In the genomic region with DNA sequence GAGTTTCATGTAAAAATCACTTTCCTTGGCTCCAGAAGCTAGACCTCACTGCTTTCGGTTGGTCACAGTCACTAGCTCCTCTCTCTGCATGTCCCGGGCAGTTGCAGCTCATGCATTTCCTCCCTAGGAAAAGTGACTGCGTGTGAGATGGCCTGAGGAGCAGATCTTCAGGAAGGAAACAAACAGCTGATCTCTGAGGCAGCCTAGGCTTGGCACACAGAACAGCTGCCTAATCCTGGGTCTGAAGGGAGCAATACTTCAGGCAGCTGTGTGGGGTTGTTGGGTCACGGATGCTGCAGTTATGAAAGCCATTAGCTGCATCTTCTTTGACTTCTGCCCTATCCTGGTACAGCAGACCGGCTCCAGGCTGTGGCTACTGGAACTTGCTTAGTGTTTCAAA, we compare ENCODE assay signal across 15 mouse cellular contexts.
DNase-seq lines count a peak whose midpoint lies in the region; ATAC-seq and TF ChIP-seq lines count a peak whose summit lies in the region.
"Had no signal": no experiment of that assay in that cellular context is flagged by ENCODE, and none has a peak within 500 bp of the region (broad histone marks: within the 10 kb centered on the region; RNA-seq: fewer than 3 reads in every experiment).

No protein-coding gene starts in this region.

- peaks cover 3% of the 10 kb centered on the region for H3K4me1 ChIP-seq in heart, adult 2 months (ENCODE audit: control insufficient read depth, insufficient read depth, low read length)
- peaks cover 76% of the 10 kb centered on the region for H3K4me1 ChIP-seq in liver, embryonic 12.5 days
- no peaks in the 10 kb centered on the region for H3K4me1 ChIP-seq in embryonic facial prominence, embryonic 15.5 days
- H3K4me1 ChIP-seq: embryonic facial prominence, embryonic 13.5 days; hindbrain, embryonic 12.5 days had no signal

- ATAC-seq in liver, embryonic 12.5 days: no peak
- ATAC-seq in embryonic facial prominence, embryonic 15.5 days (ENCODE audit: insufficient number of reproducible peaks, low FRiP score, low TSS enrichment, low read depth): peak; percentile 70; the same call in 1 of the 2 replicates
- ATAC-seq: intestine, embryonic 16.5 days had no signal

- H3ac ChIP-seq in myocyte (ENCODE audit: control insufficient read depth, insufficient read length): no peak overlapping the region

- H3K4me3 ChIP-seq in heart, adult 2 months: no peak overlapping the region
- H3K4me3 ChIP-seq in liver, embryonic 12.5 days: no peak overlapping the region
- no peak overlapping the region for H3K4me3 ChIP-seq in embryonic facial prominence, embryonic 15.5 days (replicated peaks)
- H3K4me3 ChIP-seq in myocyte: no peak overlapping the region
- H3K4me3 ChIP-seq: embryonic facial prominence, embryonic 13.5 days; hindbrain, embryonic 12.5 days; neural tube, embryonic 13.5 days had no signal

- no peak for TF ChIP-seq POLR2A in heart, adult 2 months (IDR thresholded peaks at IDR 0.05; ENCODE audit: insufficient read depth, low read depth, low read length)
- no peak for TF ChIP-seq POLR2A in myocyte (IDR thresholded peaks at IDR 0.05; ENCODE audit: insufficient read length, low read depth)

- no peak overlapping the region for H3K4me2 ChIP-seq in liver, embryonic 12.5 days
- H3K4me2 ChIP-seq in embryonic facial prominence, embryonic 15.5 days (replicated peaks): no peak overlapping the region
- H3K4me2 ChIP-seq in myocyte (ENCODE audit: low read depth): no peak overlapping the region
- H3K4me2 ChIP-seq: embryonic facial prominence, embryonic 13.5 days; hindbrain, embryonic 12.5 days; neural tube, embryonic 13.5 days had no signal

- H3K79me2 ChIP-seq in heart, adult 2 months (replicated peaks; ENCODE audit: control insufficient read depth, insufficient read depth, low read length): no peaks in the 10 kb centered on the region
- no peaks in the 10 kb centered on the region for H3K79me2 ChIP-seq in myocyte (ENCODE audit: control insufficient read depth, insufficient read depth)

- no peaks in the 10 kb centered on the region for H3K9me3 ChIP-seq in liver, embryonic 12.5 days (replicated peaks)
- H3K9me3 ChIP-seq in embryonic facial prominence, embryonic 15.5 days (replicated peaks): no peaks in the 10 kb centered on the region
- H3K9me3 ChIP-seq: embryonic facial prominence, embryonic 13.5 days; hindbrain, embryonic 12.5 days; neural tube, embryonic 13.5 days had no signal

- intact Hi-C loops in heart, adult 2 months (cut with DNase I): no loop called here
- intact Hi-C loops in heart, postnatal 25 days (cut with DNase I): no loop called here

- DNase-seq in heart, adult 2 months: peak in 1 of 2 experiments; percentile 12
- no peak for DNase-seq in heart, postnatal 25 days (ENCODE audit: low spot score)
- no peak for DNase-seq in liver
- no peak for DNase-seq in urinary bladder, adult 18-20 months (ENCODE audit: low spot score in 2 of 2)
- DNase-seq: B cell, adult 2 months; cerebellum, adult 18-20 months; thymus, postnatal 14 days had no signal

- H3K27ac ChIP-seq in heart, adult 2 months: peak overlapping the region; percentile 41; the same call in 1 of the 2 replicates
- H3K27ac ChIP-seq in liver, embryonic 12.5 days: peak overlapping the region; percentile 4; the same call in 1 of the 2 replicates
- no peak overlapping the region for H3K27ac ChIP-seq in embryonic facial prominence, embryonic 15.5 days (replicated peaks)
- H3K27ac ChIP-seq: embryonic facial prominence, embryonic 13.5 days; hindbrain, embryonic 12.5 days; neural tube, embryonic 13.5 days; stomach, postnatal 0 days had no signal

- no peak for TF ChIP-seq CTCF in heart, adult 2 months (IDR thresholded peaks at IDR 0.05)

- 39% methylated on average over 5 of the region's 5 CpGs for WGBS in heart, adult 2 months
- 55% methylated on average over 5 of the region's 5 CpGs for WGBS in liver, embryonic 12.5 days (ENCODE audit: insufficient replicate concordance)
- WGBS in embryonic facial prominence, embryonic 15.5 days: 58% methylated on average over 5 of the region's 5 CpGs

- H3K9ac ChIP-seq in heart, adult 2 months (ENCODE audit: low read depth, low read length): no peak overlapping the region
- H3K9ac ChIP-seq in liver, embryonic 12.5 days: no peak overlapping the region
- no peak overlapping the region for H3K9ac ChIP-seq in embryonic facial prominence, embryonic 15.5 days
- H3K9ac ChIP-seq: embryonic facial prominence, embryonic 13.5 days; hindbrain, embryonic 12.5 days; neural tube, embryonic 13.5 days had no signal

- no peak for TF ChIP-seq EP300 in heart, adult 2 months (IDR thresholded peaks at IDR 0.05; ENCODE audit: insufficient read depth, low read depth, low read length)

- H3K27me3 ChIP-seq in heart, adult 2 months (ENCODE audit: control insufficient read depth, insufficient read depth, low read length): no peaks in the 10 kb centered on the region
- peaks cover 30% of the 10 kb centered on the region for H3K27me3 ChIP-seq in liver, embryonic 12.5 days (replicated peaks)
- H3K27me3 ChIP-seq in embryonic facial prominence, embryonic 15.5 days: no peaks in the 10 kb centered on the region
- H3K27me3 ChIP-seq in myocyte (ENCODE audit: control insufficient read depth, insufficient read depth, insufficient read length): no peaks in the 10 kb centered on the region
- H3K27me3 ChIP-seq: embryonic facial prominence, embryonic 13.5 days; hindbrain, embryonic 12.5 days; neural tube, embryonic 13.5 days had no signal

- no peaks in the 10 kb centered on the region for H3K36me3 ChIP-seq in heart, adult 2 months (ENCODE audit: control insufficient read depth, insufficient read depth, low read length)
- no peaks in the 10 kb centered on the region for H3K36me3 ChIP-seq in liver, embryonic 12.5 days
- H3K36me3 ChIP-seq in embryonic facial prominence, embryonic 15.5 days: no peaks in the 10 kb centered on the region
- H3K36me3 ChIP-seq in myocyte (ENCODE audit: control insufficient read depth, insufficient read depth): no peaks in the 10 kb centered on the region
- H3K36me3 ChIP-seq: embryonic facial prominence, embryonic 13.5 days; hindbrain, embryonic 12.5 days; neural tube, embryonic 13.5 days had no signal

TF ChIP-seq in myocyte, 11 proteins besides CTCF, POLR2A, EP300 and RAD21:
- TF ChIP-seq E2F4 (IDR thresholded peaks at IDR 0.05; ENCODE audit: insufficient read depth) (no peak), MAX (IDR thresholded peaks at IDR 0.05; ENCODE audit: low read depth) (no peak), TCF12 (IDR thresholded peaks at IDR 0.05; ENCODE audit: insufficient read depth, poor library complexity, severe bottlenecking) (peak; percentile 77), REST (IDR thresholded peaks at IDR 0.05; ENCODE audit: insufficient read depth, insufficient read length) (no peak), SRF (IDR thresholded peaks at IDR 0.05; ENCODE audit: control insufficient read depth, insufficient read length, low read depth) (peak; percentile 28), MYOD1 (IDR thresholded peaks at IDR 0.05; ENCODE audit: control insufficient read depth in 1 of 3, insufficient read length in 2 of 3, low read depth in 2 of 3) (peak; percentile 87 to 97 (median 96)), TCF3 (IDR thresholded peaks at IDR 0.05; ENCODE audit: insufficient read length, low read depth) (peak; percentile 70), USF1 (IDR thresholded peaks at IDR 0.05; ENCODE audit: low read depth) (no peak), MYOG (IDR thresholded peaks at IDR 0.05; ENCODE audit: control insufficient read depth in 1 of 3, insufficient read depth in 1 of 3, insufficient read length in 2 of 3, low read depth in 2 of 3) (peak; percentile 87 to 97 (median 96)), POLR2AphosphoS2 (IDR thresholded peaks at IDR 0.05; ENCODE audit: insufficient read length, low read depth) (no peak), CEBPB (IDR thresholded peaks at IDR 0.05; ENCODE audit: insufficient read depth, poor library complexity, severe bottlenecking) (no peak)
